Mouse (Mus musculus) hindbrain, embryonic 11.5 days (tissue): ENCODE results near the gene Mfsd4a. TPM values are rescaled to one million over a fixed set of nuclear protein-coding genes. Genes with fewer than 3 reads are reported as not detected.

ENCODE experiments used
- ATAC-seq: fragments of 200-750 bp; cut with Nextera tagmentation; 2 replicates; pipeline ENCODE4 v1.8.0; 2017; ENCODE audit warnings: mild to moderate bottlenecking, moderate TSS enrichment, moderate library complexity; ENCODE audit not compliant: low FRiP score
- DNase-seq: peaks from one replicate; pipeline ENCODE4 v3.0.0-alpha.2; 2015; ENCODE audit warnings: low spot score
- H3K27ac ChIP-seq: fragments of 300-500 bp; sonication (generic); 2 replicates; pipeline ENCODE4 v1.5.1; 2014; ENCODE audit warnings: mild to moderate bottlenecking, low read depth, low read length
- H3K27me3 ChIP-seq: fragments of 300-500 bp; sonication (generic); 2 replicates; pipeline ENCODE4 v1.6.1; 2014; ENCODE audit warnings: mild to moderate bottlenecking, low read length, moderate library complexity, mixed read lengths; ENCODE audit not compliant: control insufficient read depth, insufficient read depth
- H3K36me3 ChIP-seq: fragments of 300-500 bp; sonication (generic); 2 replicates; pipeline ENCODE4 v1.6.1; 2014; ENCODE audit warnings: mild to moderate bottlenecking, low read length, moderate library complexity, mixed read lengths; ENCODE audit not compliant: control insufficient read depth, insufficient read depth
- H3K4me1 ChIP-seq: fragments of 300-500 bp; sonication (generic); replicated peaks from 2 replicates; pipeline ENCODE4 v1.6.1; 2014; ENCODE audit warnings: low read length, mixed read lengths; ENCODE audit not compliant: control insufficient read depth, insufficient read depth
- H3K4me2 ChIP-seq: fragments of 300-500 bp; sonication (generic); replicated peaks from 2 replicates; pipeline ENCODE4 v1.6.1; 2014; ENCODE audit warnings: mild to moderate bottlenecking, low read depth, low read length
- H3K4me3 ChIP-seq: fragments of 300-500 bp; sonication (generic); 2 replicates; pipeline ENCODE4 v1.5.1; 2014; ENCODE audit warnings: low read depth, low read length
- H3K9ac ChIP-seq: fragments of 300-500 bp; sonication (generic); 2 replicates; pipeline ENCODE4 v1.6.1; 2014; ENCODE audit warnings: low read depth, low read length
- H3K9me3 ChIP-seq: fragments of 300-500 bp; sonication (generic); 2 replicates; pipeline ENCODE4 v1.6.1; 2016; ENCODE audit warnings: low read length; ENCODE audit not compliant: control insufficient read depth
- WGBS: fragments of 180-500 bp; shearing (Covaris S2); extraction: QIAGEN DNeasy Blood & Tissue Kit; methylation state at CpG from one replicate; pipeline ENCODE4 v1.1.7; 2014; 5-methylcytosine and 5-hydroxymethylcytosine counted together
- polyA plus RNA-seq: library from polyadenylated mRNA; unstranded; fragments of >200 nt; fragmentation: Nextera tagmentation; extraction: Ambion mirVana; gene quantifications from 2 replicates; pipeline ENCODE4 v1.2.1, GENCODE M21; 2014

Mfsd4a gene
- polyA plus RNA-seq, 1 experiment from 2014 or later: 11.0 TPM

GRCm38 (mm10) chr1:131980471-131980870, 87.4 kb downstream of the Mfsd4a start:
- Histone ChIP-seq H3K4me3 (no peak overlapping the region), H3K9me3 (no peaks in the 10 kb centered on the region), H3K36me3 (no peaks in the 10 kb centered on the region), H3K4me1 (no peaks in the 10 kb centered on the region), H3K27me3 (no peaks in the 10 kb centered on the region), H3K4me2 (no peak overlapping the region), H3K9ac (no peak overlapping the region), H3K27ac (no peak overlapping the region)
- 29% methylated on average over 2 of the region's 2 CpGs for WGBS
- ATAC-seq (no peak), DNase-seq (no peak)

GRCm38 (mm10) chr1:131976886-131977285, 91.0 kb downstream of the Mfsd4a start:
- Histone ChIP-seq H3K36me3 (no peaks in the 10 kb centered on the region), H3K9me3 (no peaks in the 10 kb centered on the region), H3K4me2 (no peak overlapping the region), H3K27ac (no peak overlapping the region), H3K9ac (no peak overlapping the region), H3K4me3 (no peak overlapping the region), H3K4me1 (peaks cover 13% of the 10 kb centered on the region), H3K27me3 (no peaks in the 10 kb centered on the region; the same call in 1 of the 2 replicates)
- DNase-seq (no peak), ATAC-seq (no peak)
- 84% methylated on average over 5 of the region's 5 CpGs for WGBS

GRCm38 (mm10) chr1:131973991-131974390, 93.9 kb downstream of the Mfsd4a start:
- Histone ChIP-seq H3K27ac (no peak overlapping the region), H3K4me3 (no peak overlapping the region), H3K4me2 (no peak overlapping the region), H3K27me3 (no peaks in the 10 kb centered on the region; the same call in 1 of the 2 replicates), H3K9me3 (no peaks in the 10 kb centered on the region), H3K9ac (no peak overlapping the region), H3K4me1 (peaks cover 31% of the 10 kb centered on the region), H3K36me3 (no peaks in the 10 kb centered on the region)
- ATAC-seq (no peak), DNase-seq (no peak)
- WGBS: 72% methylated on average over 6 of the region's 6 CpGs

Other genes starting within 250 kb of the Mfsd4a start
- 8.0 and 8.2 TPM in 2 replicates for gene Slc41a1, start 240.6 kb downstream of the Mfsd4a start, polyA plus RNA-seq
- gene Rab29, start 200.8 kb downstream of the Mfsd4a start, polyA plus RNA-seq: 13.2 and 14.5 TPM in 2 replicates
- gene Nucks1, start 157.5 kb downstream of the Mfsd4a start, polyA plus RNA-seq: 53.3 and 66.1 TPM in 2 replicates
- gene Slc45a3, start 105.1 kb downstream of the Mfsd4a start, polyA plus RNA-seq: 7.5 and 8.4 TPM in 2 replicates
- gene Elk4, start 60.5 kb downstream of the Mfsd4a start, polyA plus RNA-seq: 21.1 and 22.6 TPM in 2 replicates
- gene Cdk18, start 71.6 kb upstream of the Mfsd4a start, polyA plus RNA-seq: 0.82 and 1.1 TPM in 2 replicates
- gene Lemd1, start 123.4 kb upstream of the Mfsd4a start, polyA plus RNA-seq: 8.9 and 11.3 TPM in 2 replicates
- 2.9 and 4.8 TPM in 2 replicates for gene AC124108.1, start 123.4 kb upstream of the Mfsd4a start, polyA plus RNA-seq
- not detected in 2 replicates for gene Gm10188, start 161.7 kb upstream of the Mfsd4a start, polyA plus RNA-seq
- 2.9 and 3.0 TPM in 2 replicates for gene Klhdc8a, start 230.6 kb upstream of the Mfsd4a start, polyA plus RNA-seq
- 33.1 and 39.3 TPM in 2 replicates for gene Nuak2, start 248.1 kb upstream of the Mfsd4a start, polyA plus RNA-seq